Mouse (Mus musculus) erythroid progenitor cell, adult 5-6 weeks (primary cell): ENCODE results near the gene Myo16. TPM values are rescaled to one million over a fixed set of nuclear protein-coding genes. Genes with fewer than 3 reads are reported as not detected.

Experiments used
- ATAC-seq: replicated peaks from 2 replicates; pipeline ENCODE4 v1.8.0; 2016; ENCODE audit warnings: moderate number of reproducible peaks, mild to moderate bottlenecking, moderate TSS enrichment, inconsistent platforms; ENCODE audit not compliant: poor library complexity, low FRiP score, severe bottlenecking
- total RNA-seq, 2 experiments: library from RNA; stranded (forward) in 1 of 2; stranded (reverse) in 1 of 2; fragments of 150-400 nt in 1 of 2; fragments of 186-747, 209-891 nt in 1 of 2; gene quantifications; 2 replicates each; pipeline versions ENCODE4 v1.2.3 to v1.2.4; 2015 to 2017; ENCODE audit warnings: low replicate concordance in 2 of 2

Myo16 gene
- total RNA-seq, 2 experiments from 2014 or later: not detected

GRCm38 (mm10) chr8:10519276-10519675 lies 365.6 kb downstream of the Myo16 start:
- no peak for ATAC-seq

- no peak for ATAC-seq
Observed at GRCm38 (mm10) chr8:10521463-10521862, 367.8 kb downstream of the Myo16 start.

- ATAC-seq: no peak
Observed at GRCm38 (mm10) chr8:10525686-10526085, 372.0 kb downstream of the Myo16 start.

GRCm38 (mm10) chr8:10526616-10527015 lies 372.9 kb downstream of the Myo16 start:
- ATAC-seq: no peak

GRCm38 (mm10) chr8:10534619-10535286 lies 381.0 kb downstream of the Myo16 start:
- ATAC-seq: no peak

- no peak for ATAC-seq
Observed at GRCm38 (mm10) chr8:10538319-10538718, 384.6 kb downstream of the Myo16 start.

GRCm38 (mm10) chr8:10539665-10540064 lies 386.0 kb downstream of the Myo16 start:
- no peak for ATAC-seq

GRCm38 (mm10) chr8:10545890-10546289 lies 392.2 kb downstream of the Myo16 start:
- ATAC-seq: no peak

GRCm38 (mm10) chr8:10546519-10546918 lies 392.8 kb downstream of the Myo16 start:
- no peak for ATAC-seq

- ATAC-seq: no peak
Observed at GRCm38 (mm10) chr8:10548003-10548584, 394.4 kb downstream of the Myo16 start.

GRCm38 (mm10) chr8:10549434-10549833 lies 395.7 kb downstream of the Myo16 start:
- no peak for ATAC-seq

GRCm38 (mm10) chr8:10557961-10558360 lies 404.2 kb downstream of the Myo16 start:
- no peak for ATAC-seq

GRCm38 (mm10) chr8:10559479-10559878 lies 405.8 kb downstream of the Myo16 start:
- ATAC-seq: no peak

- no peak for ATAC-seq
Observed at GRCm38 (mm10) chr8:10561616-10562015, 407.9 kb downstream of the Myo16 start.

- no peak for ATAC-seq
Observed at GRCm38 (mm10) chr8:10562046-10562445, 408.3 kb downstream of the Myo16 start.

- ATAC-seq: no peak
Observed at GRCm38 (mm10) chr8:10562636-10563035, 408.9 kb downstream of the Myo16 start.

- no peak for ATAC-seq
Observed at GRCm38 (mm10) chr8:10565231-10566029, 411.7 kb downstream of the Myo16 start.

GRCm38 (mm10) chr8:10568448-10568847 lies 414.7 kb downstream of the Myo16 start:
- ATAC-seq: no peak

- no peak for ATAC-seq
Observed at GRCm38 (mm10) chr8:10574096-10574495, 420.4 kb downstream of the Myo16 start.

GRCm38 (mm10) chr8:10575244-10575643 lies 421.5 kb downstream of the Myo16 start:
- no peak for ATAC-seq
